ENCODE assay signal across 8 mouse cellular contexts in the genomic region with DNA sequence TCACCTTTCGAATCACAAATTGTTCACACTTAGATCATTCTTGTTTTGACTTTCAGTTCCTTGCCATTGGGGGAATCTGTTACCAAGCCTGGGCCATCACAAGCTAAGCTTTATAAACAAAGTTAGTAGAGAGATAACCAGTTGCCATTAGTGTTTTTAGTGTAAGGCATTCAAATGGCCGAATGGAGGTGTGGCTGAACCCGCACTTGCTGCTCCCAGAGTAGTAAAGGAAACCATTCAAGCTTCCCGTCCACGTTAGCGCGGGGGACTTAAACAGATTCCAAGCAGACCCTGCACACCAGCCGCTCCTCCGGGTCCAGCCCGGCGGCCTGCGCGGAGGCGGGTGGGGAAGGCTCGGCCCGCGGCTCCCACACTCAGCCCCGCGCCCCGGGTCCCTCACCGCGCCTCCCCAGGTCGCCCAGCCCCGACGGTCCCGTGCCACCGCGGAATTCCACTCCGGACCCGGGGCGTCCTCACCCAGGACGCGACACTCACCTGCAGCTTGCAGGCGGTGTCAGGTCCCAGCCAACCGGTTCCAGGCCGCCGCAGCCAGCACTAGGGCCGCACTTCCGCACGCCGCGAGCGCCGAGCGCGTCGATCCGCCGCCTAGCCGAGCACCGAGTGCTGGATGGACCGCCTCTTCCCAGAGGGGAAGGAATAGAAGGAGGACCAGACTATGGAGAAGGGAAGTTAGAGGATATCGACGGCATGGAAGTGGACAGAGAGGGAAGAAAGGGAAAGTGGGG. TPM values are rescaled to one million over a fixed set of nuclear protein-coding genes. Genes with fewer than 3 reads are reported as not detected.
DNase-seq lines count a peak whose midpoint lies in the region; ATAC-seq lines count a peak whose summit lies in the region.

A gene (minus strand): TSS at position 593 of the 746 bp plus-strand sequence.
A gene (plus strand): TSS at position 704 of the 746 bp plus-strand sequence.

- peak; percentile 99 for ATAC-seq in intestine, embryonic 15.5 days

- no peaks in the 10 kb centered on the region for H3K36me3 ChIP-seq in intestine, embryonic 15.5 days
- H3K36me3 ChIP-seq in midbrain, embryonic 10.5 days, result no peaks in the 10 kb centered on the region

- H3K4me3 ChIP-seq in intestine, embryonic 15.5 days (replicated peaks), result peak within 1 kb of the TSS; percentile 90
- peak within 1 kb of the TSS; percentile 84 for H3K4me3 ChIP-seq in midbrain, embryonic 10.5 days

- H3K27me3 ChIP-seq in intestine, embryonic 15.5 days (replicated peaks), result no peaks in the 10 kb centered on the region
- no peaks in the 10 kb centered on the region for H3K27me3 ChIP-seq in midbrain, embryonic 10.5 days (ENCODE audit: low read depth, poor library complexity, severe bottlenecking)

- intact Hi-C loops in left cerebral cortex, postnatal 36 days (cut with DNase I), result no loop called here

- H3K4me2 ChIP-seq in intestine, embryonic 15.5 days (replicated peaks), result peak within 1 kb of the TSS; percentile 61

- under 1% methylated on average over 54 of the region's 54 CpGs for WGBS in intestine, embryonic 15.5 days
- under 1% methylated on average over 54 of the region's 54 CpGs for WGBS in midbrain, embryonic 10.5 days

- H3K27ac ChIP-seq in intestine, embryonic 15.5 days, result peak within 1 kb of the TSS; percentile 92
- H3K27ac ChIP-seq in midbrain, embryonic 10.5 days (replicated peaks), result peak within 1 kb of the TSS; percentile 95

- peak; percentile 72 for DNase-seq in adrenal gland, adult 8-10 months
- DNase-seq in embryo, embryonic 11.5 days (ENCODE audit: low read depth, low spot score), result peak; percentile 75
- peak; percentile 82 for DNase-seq in gastrocnemius, postnatal 25 days
- peak; percentile 84 to 87 for DNase-seq in left cerebral cortex, postnatal 36 days (ENCODE audit: low spot score in 2 of 2)
- peak; percentile 89 for DNase-seq in midbrain, embryonic 10.5 days (ENCODE audit: low spot score)
- peak; percentile 68 to 69 for DNase-seq in right cerebral cortex, postnatal 36 days (ENCODE audit: low spot score in 2 of 2)
- peak; percentile 75 to 78 for DNase-seq in urinary bladder, postnatal 4 days (ENCODE audit: low spot score in 2 of 2)

- peak within 1 kb of the TSS; percentile 95 for H3K9ac ChIP-seq in intestine, embryonic 15.5 days

- peaks cover 9% of the 10 kb centered on the region for H3K4me1 ChIP-seq in intestine, embryonic 15.5 days (replicated peaks)
- peaks cover 16% of the 10 kb centered on the region for H3K4me1 ChIP-seq in midbrain, embryonic 10.5 days

- H3K9me3 ChIP-seq in intestine, embryonic 15.5 days, result no peaks in the 10 kb centered on the region
- H3K9me3 ChIP-seq in midbrain, embryonic 10.5 days (replicated peaks), result no peaks in the 10 kb centered on the region

RNA-seq across cellular contexts. Expression of the first gene that starts in this region (rescaled TPM):
- 10 to 100 TPM; 36.2 to 48.8 (median 41.6) TPM for total RNA-seq in adrenal gland, adult 8-10 months (2022)
- 10 to 100 TPM; 11.7 to 12.2 TPM for total RNA-seq in gastrocnemius, postnatal 25 days (2021)
- polyA plus RNA-seq in intestine, embryonic 15.5 days (2015; fragmentation: Nextera tagmentation; extraction: Ambion mirVana), result 24.6 and 27.9 TPM in 2 replicates
- total RNA-seq in left cerebral cortex, postnatal 36 days (2021), result 10 to 100 TPM; 40.9 to 41.0 TPM
- 36.2 and 40.0 TPM in 2 replicates for polyA plus RNA-seq in midbrain, embryonic 10.5 days (2016; fragmentation: Nextera tagmentation; extraction: Ambion mirVana)

RNA-seq across cellular contexts. Expression of the second gene that starts in this region (rescaled TPM):
- under 1 TPM in 2 of 4 experiments, not detected in 2; 0.15 to 0.31 TPM for total RNA-seq in adrenal gland, adult 8-10 months (2022)
- not detected for total RNA-seq in gastrocnemius, postnatal 25 days (2021)
- polyA plus RNA-seq in intestine, embryonic 15.5 days (2015; fragmentation: Nextera tagmentation; extraction: Ambion mirVana), result 0.13 and 0.30 TPM in 2 replicates
- total RNA-seq in left cerebral cortex, postnatal 36 days (2021), result under 1 TPM in 1 of 2 experiments, not detected in 1; 0.36 TPM
- 0.10 and 0.29 TPM in 2 replicates for polyA plus RNA-seq in midbrain, embryonic 10.5 days (2016; fragmentation: Nextera tagmentation; extraction: Ambion mirVana)

Comparison
In these comparisons a context has a peak if more than half of its experiments do, and no peak if none do; other contexts are left out.
1. Peak in every context shown above with its lines: DNase-seq, ATAC-seq, H3K4me3 ChIP-seq and H3K27ac ChIP-seq.